ENCODE assay signal across 1 mouse cellular context in genomic region chr8:121896476-121897145, GRCm38 (mm10).
A peak's percentile ranks its signal among the peaks of the same experiment; 100 is the strongest.
TF ChIP-seq lines count a peak whose summit lies in the region.

No protein-coding gene starts in this region.

TF ChIP-seq in MEL, 35 proteins besides CTCF, POLR2A, EP300 and RAD21:
- TF ChIP-seq TCF12 (IDR thresholded peaks at IDR 0.05; ENCODE audit: low read depth, low read length) = no peak
- TF ChIP-seq ZMIZ1 (IDR thresholded peaks at IDR 0.05; ENCODE audit: low read depth, low read length) = no peak
- TF ChIP-seq ZNF384 (IDR thresholded peaks at IDR 0.05; ENCODE audit: low read depth, low read length) = peak; percentile 34; the same call in 1 of the 2 replicates
